Mouse (Mus musculus) layer of hippocampus, postnatal 36 days (tissue): Measurements from ENCODE around the gene Hnf4a. TPM values are rescaled to one million over a fixed set of nuclear protein-coding genes. Genes with fewer than 3 reads are reported as not detected.

ENCODE experiments used
- DNase-seq, 2 experiments: peaks; one replicate each; pipeline ENCODE4 v3.0.0; 2022
- total RNA-seq, 2 experiments: library from RNA; stranded (reverse); gene quantifications; 2 replicates each; pipeline ENCODE4 v1.2.3; 2021

Hnf4a gene
- total RNA-seq, 2 experiments from 2014 or later, result not detected

DNA sequence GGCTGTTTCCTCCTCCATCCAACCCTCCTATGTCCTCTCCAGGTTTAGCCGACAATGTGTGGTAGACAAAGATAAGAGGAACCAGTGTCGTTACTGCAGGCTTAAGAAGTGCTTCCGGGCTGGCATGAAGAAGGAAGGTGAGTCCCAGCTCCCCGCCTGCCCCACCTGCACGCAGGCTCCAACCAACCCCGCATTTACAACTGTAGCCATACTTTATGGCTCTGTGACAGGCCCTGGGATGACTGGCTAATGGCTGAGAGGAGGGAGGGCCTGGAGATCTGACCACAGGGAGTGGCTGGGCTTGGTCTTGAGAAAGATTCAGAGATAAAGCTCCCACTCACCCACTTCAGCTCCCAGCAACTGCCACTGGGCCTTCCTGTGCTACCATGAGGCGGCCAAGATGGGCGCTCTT lies 45.9 kb downstream of the Hnf4a start:
- DNase-seq, result no peak

DNA sequence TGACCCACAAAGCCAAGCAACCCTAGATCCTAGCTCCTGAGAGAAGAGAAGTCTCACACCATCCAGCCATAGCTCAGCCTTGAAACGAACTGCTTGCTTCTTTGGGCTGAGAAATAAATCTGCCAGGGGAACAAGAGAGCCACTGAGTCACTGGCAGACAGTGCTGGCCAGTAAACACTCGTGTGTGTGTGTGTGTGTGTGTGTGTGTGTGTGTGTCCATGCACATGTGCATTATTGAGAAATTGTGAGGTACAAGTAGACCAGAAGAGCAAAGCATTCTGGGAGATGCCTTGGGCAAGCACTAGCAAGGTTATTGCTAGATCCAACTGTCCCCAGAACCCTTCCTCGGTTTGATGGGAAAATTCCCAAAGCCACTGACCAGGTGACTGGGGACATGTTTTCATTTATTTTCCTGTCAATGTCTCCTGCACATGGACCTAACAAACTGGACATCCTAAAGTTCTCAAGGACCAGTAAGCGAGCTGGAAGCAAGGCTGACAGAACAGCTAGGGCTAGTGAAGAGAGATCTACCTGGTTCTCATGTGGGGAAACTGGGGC lies 47.9 kb downstream of the Hnf4a start:
- no peak for DNase-seq

DNA sequence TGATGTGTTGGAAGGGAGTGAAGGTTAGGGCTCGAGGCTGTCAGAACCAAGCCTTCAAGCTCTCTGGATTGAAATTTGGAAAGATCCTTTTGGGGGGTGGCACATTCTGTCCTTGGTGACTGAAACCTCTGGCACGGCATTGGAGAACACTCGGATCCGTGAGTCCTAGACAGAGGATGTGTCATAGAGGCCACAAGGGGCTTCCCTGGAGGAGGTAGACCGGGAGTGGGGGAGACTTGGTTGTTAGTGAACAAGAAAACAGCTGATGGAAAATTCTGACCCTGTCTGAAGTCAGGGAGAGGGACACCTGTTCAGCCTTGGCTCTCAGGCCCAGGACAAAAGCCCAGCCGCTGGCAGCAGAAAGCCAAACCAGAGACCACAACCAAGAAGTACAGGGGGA lies 48.4 kb downstream of the Hnf4a start:
- no peak for DNase-seq

DNA sequence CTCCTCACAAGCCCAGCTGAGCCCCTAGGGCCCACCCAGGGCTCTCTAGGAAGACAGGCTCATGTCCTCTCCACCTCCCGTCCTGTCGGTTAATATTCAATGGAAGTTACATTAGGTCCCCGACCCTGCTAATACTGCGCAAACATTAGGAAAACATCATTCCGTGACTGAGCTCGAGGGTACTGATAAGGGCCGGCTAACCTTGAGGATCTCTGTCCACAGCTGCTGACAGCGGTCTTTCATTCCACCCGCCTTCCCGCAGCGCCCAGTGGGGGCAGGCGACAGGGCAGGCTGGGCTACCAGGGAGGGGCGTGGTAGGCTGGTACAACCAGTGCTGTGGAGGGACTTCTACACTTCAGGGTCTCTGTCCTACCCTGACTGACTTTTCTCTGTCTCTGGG lies 48.8 kb downstream of the Hnf4a start:
- no peak for DNase-seq

DNA sequence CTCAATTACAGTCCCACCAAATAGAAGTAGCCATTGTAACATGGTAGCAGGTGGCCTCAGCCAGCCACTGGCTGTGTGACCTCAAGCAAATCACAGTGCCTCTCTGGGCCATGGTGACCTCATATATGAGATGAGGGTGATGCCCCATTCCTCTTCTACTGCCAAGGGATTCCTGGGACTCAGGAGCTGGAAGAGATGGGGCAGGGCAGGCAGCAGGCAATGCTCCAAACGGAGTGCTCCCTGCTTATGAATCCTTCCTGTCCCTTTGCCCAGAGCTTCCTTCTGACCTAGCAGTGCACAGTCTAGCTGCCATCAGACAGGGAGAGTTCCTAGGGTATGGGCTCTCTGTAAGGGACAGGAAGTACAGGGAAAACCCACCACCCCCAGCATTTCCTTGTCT lies 51.9 kb downstream of the Hnf4a start:
- DNase-seq, result no peak

DNA sequence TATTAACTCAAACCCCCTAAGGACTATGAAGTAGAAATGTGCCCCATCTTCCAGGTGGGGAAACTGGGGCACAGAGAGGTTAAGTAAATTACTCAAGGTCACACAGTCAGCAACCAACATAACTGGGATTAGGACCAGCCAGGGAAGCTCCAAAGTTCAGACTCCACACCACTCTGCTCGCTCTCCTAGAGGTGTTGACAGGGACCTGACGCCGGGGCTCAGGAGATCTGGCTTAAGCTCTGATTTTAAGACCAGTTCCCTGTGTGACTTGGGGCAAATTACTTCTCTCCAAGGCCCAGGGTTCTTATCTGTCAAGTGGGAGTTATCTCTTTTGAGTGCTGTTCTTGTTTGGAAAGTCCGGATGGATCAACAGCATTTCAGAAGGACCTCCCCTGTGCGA lies 52.6 kb downstream of the Hnf4a start:
- DNase-seq, result no peak

DNA sequence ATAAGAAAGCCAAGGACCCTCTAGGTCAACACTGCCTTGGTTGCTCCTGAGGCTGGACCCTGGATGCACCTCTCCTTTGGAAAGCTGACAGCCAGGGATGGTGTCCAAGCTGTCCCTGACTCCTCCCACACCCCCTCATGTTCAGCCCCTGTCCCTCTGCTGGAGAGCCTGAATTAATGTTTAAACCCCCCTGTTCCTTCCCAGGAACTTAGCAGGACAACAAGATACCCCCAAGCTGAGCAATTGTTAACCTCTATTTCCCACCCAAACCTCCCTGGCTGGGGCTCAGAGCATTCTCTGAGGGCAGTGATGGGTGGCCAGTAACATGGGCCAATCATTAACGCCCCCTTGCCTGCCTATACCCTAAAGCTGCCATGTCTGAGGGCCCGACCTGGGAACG lies 53.6 kb downstream of the Hnf4a start:
- no peak for DNase-seq

DNA sequence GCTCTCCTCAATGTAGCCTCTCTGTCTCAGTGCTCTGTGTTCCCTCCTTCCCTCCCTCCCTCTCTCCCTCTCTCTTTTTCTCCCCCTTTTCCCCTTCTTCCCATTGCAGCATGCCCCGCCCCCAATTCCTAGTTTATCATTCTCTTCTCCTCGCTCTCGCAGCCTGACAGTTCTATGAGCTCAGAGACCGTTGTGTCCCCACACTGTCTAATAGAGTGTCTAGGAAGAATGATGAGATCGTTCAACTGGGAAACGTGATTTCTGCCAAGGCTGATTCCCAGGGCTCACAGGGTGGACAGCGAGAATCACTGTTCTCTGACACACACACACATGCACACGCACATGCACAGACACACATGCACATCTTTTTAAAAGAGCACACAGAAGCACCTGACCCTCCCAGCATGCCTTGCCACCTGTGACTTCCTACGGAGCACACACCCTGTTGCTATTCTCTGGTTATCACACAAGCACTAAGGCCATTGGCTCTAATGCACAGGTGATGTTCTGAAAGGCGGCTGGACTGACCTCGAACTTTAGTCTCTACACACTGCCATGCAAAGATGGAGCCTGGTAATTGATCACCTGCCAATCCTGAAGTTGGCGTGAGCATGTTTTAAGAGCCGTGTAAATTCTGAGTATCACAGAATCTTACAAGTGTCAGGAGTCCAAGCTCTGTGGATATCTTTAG lies 54.8 kb downstream of the Hnf4a start:
- DNase-seq, result no peak

DNA sequence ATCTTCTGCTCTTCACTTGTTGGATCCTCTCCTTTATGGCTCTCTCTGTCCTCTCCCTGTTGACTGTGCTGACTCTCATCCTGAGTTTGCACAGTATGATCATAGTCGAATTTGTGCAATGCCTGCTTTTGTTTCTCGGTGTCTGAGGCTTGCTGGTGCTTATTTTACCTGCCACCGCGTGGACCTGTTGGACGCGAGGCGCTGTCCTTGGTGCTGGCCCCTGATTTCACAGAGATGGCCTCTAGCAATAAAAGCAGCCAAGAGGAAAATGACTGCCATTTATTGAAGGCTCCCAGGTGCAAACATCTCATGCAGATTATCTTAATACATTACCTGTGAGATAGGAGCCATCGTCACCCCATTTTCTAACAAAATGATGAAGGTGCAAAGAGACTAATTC lies 58.0 kb downstream of the Hnf4a start:
- no peak for DNase-seq

DNA sequence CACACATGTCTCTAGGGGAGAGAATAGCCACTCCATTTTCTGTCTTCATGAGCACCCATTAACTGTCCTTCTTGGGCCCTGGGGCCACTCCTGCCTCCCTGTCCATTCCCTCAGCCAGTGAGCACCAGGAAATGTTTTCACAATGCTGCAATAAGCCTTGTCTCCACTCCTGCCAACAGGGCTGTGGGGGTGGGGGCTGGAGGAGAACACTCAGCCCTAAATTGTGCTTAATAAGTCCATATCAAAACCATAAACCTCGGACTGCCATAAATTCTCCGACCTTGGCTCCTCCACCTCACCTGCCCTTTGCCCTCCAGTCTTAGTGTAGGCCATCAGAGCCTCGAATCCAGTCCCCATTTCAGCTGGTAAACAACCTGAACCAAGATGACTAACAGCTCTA lies 67.7 kb downstream of the Hnf4a start:
- DNase-seq, result no peak

DNA sequence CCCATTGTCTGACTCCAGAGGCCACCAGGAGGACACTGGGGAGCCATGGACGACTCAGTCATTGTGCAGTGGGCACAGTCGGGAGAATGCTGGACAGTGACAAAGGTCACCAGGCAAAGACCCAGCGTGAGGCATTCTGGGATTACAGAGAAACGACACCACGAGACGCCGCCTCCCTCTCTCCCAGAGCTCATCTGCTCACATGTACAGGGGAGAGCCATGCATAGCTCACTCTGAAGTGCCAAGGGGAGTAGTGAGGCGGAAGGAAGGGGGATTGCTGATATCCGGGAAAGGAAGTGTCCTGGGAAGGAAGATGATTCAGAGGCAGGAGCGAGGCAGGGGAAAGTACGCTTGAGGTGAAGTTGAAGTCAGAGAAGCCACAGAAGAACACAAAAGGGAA lies 68.6 kb downstream of the Hnf4a start:
- no peak for DNase-seq

DNA sequence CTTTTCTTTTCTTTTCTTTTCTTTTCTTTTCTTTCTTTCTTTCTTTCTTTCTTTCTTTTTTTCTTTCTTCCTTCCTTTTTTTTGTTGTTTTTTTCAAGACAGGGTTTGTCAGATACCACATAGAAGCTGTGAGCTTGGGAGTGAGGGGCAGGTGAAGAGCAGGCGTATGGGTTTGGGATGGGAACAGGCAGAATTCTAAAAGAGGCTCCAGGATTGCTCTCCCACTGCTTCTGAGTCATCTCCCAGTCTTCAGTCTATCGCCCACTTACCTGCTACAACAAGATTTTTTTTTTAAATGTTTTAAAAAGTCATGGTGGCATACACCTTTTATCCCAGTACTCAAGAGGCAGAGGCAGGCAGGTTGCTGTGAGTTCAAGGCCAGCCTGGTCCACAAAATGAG lies 71.4 kb downstream of the Hnf4a start:
- DNase-seq, result no peak

DNA sequence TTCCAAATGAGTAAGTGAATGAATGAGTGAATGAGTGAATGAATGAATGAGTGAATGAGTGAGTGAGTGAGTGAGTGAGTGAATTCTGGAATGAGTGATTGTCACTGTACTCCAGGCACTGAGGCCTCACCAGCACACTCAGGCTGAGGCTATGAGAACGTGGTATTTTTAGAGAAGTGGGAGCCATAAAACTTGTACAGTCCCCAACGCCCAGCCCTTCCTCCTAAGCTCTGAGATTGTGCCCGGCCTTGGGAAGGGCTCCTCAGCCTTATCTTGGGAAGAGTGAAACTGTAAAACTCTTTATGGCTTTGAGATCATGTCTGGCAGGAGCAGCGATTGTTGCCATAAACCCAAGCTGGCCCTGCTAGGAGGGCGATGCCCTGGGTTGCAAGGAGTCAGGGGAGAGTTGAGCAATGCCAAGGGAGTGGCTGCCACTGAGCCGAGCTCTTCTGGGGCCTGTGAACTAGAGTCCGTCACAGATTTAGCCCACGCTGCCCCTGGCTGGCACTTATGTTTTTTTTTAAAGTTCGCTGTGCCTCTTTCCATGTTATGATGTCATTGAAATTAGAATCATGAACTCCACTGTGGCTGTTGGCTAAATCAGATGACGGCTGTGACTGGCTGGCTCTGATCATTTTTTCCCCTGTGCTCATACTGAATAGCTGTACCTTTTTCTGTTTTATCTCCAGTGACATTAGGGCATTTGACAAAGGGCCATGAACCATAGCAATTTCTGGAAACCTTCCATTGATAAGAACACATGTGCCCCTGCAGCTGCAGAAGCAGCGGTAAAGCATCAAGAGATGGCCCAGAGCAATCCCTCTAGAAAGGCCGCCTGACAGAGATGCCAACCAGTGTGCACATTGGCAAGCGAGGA lies 73.7 kb downstream of the Hnf4a start:
- no peak for DNase-seq

DNA sequence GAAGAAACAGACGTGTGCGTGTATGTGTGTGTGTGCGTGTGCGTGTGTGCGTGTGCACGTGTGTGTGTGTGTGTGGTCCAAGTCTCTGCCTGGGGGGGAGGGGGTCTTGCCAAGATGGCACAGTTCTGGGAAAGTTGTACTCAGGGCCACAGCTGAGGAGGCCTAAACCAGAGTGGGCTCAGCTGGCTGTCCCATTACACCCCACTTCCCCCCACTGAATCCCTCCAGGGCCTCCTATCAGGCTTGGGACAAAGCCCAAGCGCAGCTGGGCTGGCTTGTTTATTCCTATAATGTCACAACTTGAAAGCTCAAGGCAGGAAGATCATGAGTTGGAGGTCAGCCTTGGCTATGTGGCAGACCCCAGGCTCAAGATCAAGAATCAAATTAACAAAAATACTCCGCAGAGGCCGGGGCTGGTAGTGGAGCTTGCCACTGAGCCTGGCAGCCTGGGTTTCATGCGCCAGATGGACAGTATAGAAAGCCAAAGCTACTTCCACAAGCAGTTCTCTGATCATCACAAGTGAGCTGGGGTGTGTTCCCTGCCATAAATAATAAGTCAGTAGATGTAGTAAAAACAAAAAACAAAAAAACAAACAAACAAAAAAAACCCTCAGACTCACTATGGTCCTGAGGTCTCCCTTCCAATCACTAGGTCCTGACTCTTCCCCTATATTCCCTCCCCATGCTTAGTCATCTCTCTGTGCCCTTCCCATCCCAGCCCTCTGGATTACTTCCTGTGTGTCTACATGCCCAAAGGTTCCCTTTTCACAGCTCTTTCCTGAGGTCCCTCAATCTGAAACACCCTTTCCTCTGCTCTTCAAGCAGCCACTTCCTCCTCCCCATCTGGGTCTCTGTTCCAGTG lies 76.8 kb downstream of the Hnf4a start:
- no peak for DNase-seq

DNA sequence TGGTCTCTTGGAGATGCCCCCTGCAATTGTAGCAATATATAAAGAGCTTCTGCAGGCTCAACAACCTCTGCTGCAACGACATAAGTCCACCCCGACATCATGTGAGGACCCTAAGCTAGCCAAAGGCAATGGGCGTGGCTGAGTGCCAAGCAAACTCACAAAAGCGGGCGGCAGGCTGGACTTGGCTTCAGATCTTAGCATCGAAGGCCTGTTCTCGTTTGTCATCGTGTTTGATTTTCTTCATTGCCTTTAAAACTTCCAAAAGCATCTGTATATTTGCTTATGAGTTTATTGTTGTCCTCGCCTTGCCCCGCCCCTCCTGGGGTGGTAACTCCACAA lies 77.4 kb downstream of the Hnf4a start:
- DNase-seq, result no peak

DNA sequence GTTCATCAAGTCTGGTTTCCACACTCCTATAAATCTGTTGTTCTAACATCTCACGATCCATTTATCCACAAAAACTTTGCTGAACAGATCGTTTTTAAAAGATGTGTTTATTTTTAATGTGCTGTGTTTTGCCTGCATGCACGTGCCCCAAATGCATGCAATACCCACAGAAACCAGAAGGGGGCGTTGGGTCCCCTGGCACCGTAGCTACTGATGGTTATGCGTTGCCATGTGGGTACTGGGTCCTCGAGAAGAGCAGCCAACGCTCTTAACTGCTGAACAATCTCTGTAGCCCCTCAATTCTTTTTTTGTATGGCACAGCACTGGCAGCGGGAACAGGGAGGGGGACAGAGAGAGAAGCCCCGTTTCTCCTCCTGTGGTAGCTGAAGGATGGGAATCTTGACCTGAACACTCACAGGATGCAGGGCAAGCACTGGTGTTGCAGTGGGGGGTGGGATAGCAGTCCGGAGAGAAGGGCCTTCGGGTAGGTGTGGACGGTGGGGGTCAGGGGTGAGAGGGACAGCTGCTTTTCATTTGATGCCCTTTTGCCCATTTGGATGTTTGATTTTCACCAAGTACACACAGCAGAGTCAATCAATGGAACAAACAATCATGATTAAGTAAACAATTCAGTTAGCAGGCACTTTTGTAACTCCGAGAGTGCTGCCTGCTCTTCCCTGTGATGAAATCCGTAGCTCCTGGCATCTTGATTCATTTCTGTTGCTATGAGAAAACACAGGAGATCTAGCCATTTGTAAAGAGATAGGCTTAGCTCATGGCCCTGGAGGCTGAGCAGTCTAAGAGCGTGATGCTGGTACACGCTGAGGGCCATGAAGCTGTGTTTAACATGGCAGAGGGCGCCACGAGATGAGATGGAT lies 80.0 kb downstream of the Hnf4a start:
- DNase-seq, result no peak

DNA sequence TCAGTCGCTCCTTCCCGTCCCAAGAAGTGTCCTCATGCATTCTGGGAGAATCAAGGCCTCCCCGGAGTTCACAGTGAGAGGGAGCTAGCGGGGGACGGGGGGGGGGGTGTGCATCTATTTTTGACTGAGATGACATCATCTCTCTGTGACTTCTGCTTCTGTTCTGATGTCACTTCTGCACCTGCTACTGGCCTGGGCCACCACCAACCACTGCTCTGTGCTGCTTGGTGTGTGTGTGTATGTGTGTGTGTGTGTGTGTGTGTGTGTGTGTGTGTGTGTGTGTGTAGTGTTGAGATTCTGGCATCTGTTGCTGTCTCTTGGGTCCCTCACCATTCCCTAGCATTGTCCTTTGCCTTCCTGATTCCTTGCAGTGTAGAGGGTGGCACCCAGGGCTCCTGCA lies 80.9 kb downstream of the Hnf4a start:
- no peak for DNase-seq

DNA sequence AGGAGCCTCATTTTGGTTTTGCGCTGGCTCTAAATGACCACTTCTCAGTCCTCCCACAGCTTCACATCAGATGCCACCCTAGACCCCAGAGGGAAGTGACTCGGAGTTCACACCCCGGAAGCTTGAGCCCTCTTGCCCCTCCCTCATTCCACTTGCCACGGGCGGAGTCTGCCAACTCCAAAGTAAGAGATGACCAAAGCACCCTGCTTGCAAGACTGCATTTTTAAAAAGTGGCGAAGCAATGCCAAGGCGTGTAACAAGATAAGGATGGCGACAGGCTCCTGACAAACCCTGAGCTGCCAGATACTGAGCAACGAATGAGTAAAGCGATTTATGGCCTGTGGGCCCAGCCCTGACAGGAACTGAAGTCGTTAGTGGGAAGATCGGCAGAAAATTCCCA lies 83.6 kb downstream of the Hnf4a start:
- DNase-seq, result no peak

DNA sequence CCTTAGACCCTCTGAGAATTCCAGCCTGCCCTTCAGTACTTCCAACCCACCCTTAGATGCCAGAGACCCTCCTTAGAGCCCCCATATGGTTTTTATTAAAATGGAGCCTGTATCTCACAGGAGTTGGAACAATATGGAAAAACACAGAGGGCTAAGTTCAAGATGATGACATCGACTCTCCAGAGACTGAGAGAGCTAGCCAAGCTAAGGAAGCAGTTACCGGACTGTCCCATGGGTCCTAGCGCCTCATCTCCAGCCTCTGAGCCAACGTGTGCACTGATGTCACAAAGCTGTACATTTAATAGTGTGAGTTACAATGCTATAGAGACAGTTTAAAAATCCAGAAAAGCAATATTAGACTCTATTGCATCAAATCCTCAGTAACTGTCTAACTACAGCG lies 84.4 kb downstream of the Hnf4a start:
- no peak for DNase-seq

DNA sequence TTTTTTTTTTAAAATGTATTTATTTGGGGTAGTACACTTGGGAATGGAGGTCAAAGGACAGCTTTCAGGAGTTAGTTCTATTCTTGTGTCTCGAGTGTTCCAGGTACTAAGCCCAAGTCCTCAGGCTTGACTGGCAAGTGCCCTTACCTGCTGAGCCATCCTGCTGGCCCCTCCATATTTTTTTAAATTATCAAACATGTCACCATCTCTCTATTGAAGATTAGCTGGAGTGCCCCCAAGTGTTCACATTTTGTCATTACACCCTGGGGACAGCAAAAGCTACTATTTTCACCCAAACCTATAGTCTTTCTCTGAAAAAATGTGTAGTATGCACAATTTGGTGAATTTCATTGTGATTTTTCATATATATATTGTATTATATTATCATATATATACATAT lies 85.5 kb downstream of the Hnf4a start:
- DNase-seq, result no peak

DNA sequence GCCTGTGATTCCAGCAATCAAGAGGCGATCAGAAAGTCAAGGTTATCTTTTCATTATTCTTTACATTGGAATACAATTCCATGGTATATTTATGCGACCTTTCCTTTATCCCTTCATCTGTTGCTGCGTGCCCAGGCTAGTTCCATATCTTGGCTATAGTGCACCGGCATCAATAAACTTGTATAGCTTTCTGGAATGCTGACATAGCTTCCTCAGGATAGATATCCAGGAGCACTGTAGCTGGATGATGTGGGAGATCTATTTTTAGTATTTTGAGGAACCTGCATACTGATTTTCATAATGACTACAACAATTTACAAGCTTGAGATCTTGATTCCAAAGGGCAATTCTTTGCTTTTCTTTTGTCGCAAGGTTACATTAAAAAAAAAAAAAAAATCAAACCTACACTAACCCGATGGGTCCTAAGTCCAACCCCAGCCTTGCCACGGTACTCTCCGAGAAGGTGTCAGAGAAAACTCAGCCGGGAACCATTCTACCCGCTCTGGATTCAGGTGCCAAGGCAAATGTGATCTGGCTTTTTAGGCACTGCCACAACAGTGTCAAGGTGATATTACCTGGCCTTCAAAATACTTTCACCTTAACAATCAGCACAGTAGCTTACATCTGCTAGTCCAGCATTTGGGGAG lies 87.2 kb downstream of the Hnf4a start:
- DNase-seq, result no peak
